Mouse (Mus musculus) lung, embryonic 16.5 days (tissue): ENCODE measurements around the gene Hltf. TPM values are rescaled to one million over a fixed set of nuclear protein-coding genes. Genes with fewer than 3 reads are reported as not detected.
"Not testable (repeated sequence)": the region's sequence is repeated elsewhere in the genome, so short reads cannot be mapped to it uniquely, and the experiment has no call there.

Source experiments
- ATAC-seq: fragments of 200-750 bp; cut with Nextera tagmentation; 2 replicates; pipeline ENCODE4 v1.8.0; 2017; ENCODE audit warnings: low read depth, mild to moderate bottlenecking, moderate library complexity
- H3K27ac ChIP-seq: fragments of 300-500 bp; sonication (generic); 2 replicates; pipeline ENCODE4 v1.5.1; 2014; ENCODE audit warnings: mild to moderate bottlenecking, control low read depth, low read length
- H3K27me3 ChIP-seq: fragments of 300-500 bp; sonication (generic); 2 replicates; pipeline ENCODE4 v1.6.1; 2014; ENCODE audit warnings: low read depth, low read length, mixed read lengths; ENCODE audit not compliant: control insufficient read depth, insufficient read depth
- H3K36me3 ChIP-seq: fragments of 300-500 bp; sonication (generic); 2 replicates; pipeline ENCODE4 v1.6.1; 2014; ENCODE audit warnings: low read length; ENCODE audit not compliant: control insufficient read depth, insufficient read depth
- H3K4me1 ChIP-seq: fragments of 300-500 bp; sonication (generic); replicated peaks from 2 replicates; pipeline ENCODE4 v1.6.1; 2014; ENCODE audit warnings: low read length, mixed read lengths; ENCODE audit not compliant: control insufficient read depth, insufficient read depth
- H3K4me2 ChIP-seq: fragments of 300-500 bp; sonication (generic); 2 replicates; pipeline ENCODE4 v1.6.1; 2014; ENCODE audit warnings: low read depth, low read length, control low read depth
- H3K4me3 ChIP-seq: fragments of 300-500 bp; sonication (generic); 2 replicates; pipeline ENCODE4 v1.5.1; 2014; ENCODE audit warnings: mild to moderate bottlenecking, low read length, control low read depth
- H3K9ac ChIP-seq: fragments of 300-500 bp; sonication (generic); 2 replicates; pipeline ENCODE4 v1.6.1; 2014; ENCODE audit warnings: low read length, control low read depth
- H3K9me3 ChIP-seq: fragments of 300-500 bp; sonication (generic); 2 replicates; pipeline ENCODE4 v1.6.1; 2016; ENCODE audit warnings: low read length; ENCODE audit not compliant: control insufficient read depth
- WGBS: fragments of 180-500 bp; shearing (Covaris S2); extraction: QIAGEN DNeasy Blood & Tissue Kit; methylation state at CpG from one replicate; pipeline ENCODE4 v1.1.7; 2014; 5-methylcytosine and 5-hydroxymethylcytosine counted together
- polyA plus RNA-seq: library from polyadenylated mRNA; unstranded; fragments of >200 nt; fragmentation: Nextera tagmentation; extraction: Ambion mirVana; gene quantifications from 2 replicates; pipeline ENCODE4 v1.2.1, GENCODE M21; 2015

Hltf gene
- 20.0 and 21.1 TPM in 2 replicates for polyA plus RNA-seq

- H3K27ac ChIP-seq = peak within 1 kb of the TSS; percentile 50
- H3K4me1 ChIP-seq = peaks cover 6% of the 10 kb centered on the region; the same call in 1 of the 2 replicates
- H3K9me3 ChIP-seq = no peaks in the 10 kb centered on the region
- no peaks in the 10 kb centered on the region for H3K27me3 ChIP-seq
- H3K36me3 ChIP-seq = peaks cover 4% of the 10 kb centered on the region
- peak; percentile 100 for ATAC-seq
- peak within 1 kb of the TSS; percentile 92 for H3K4me3 ChIP-seq
- peak within 1 kb of the TSS; percentile 82 for H3K9ac ChIP-seq
- under 1% methylated on average over 49 of the region's 54 CpGs for WGBS
- peak within 1 kb of the TSS; percentile 67 for H3K4me2 ChIP-seq
Measured at GRCm38 (mm10) chr3:20057306-20058196, at the start of gene Hltf. Gene Hltf, plus strand, starts transcription at chr3:20057811.

GRCm38 (mm10) chr3:20010464-20010863, 47.1 kb upstream of the Hltf start:
- Histone ChIP-seq H3K27ac (no peak overlapping the region), H3K4me3 (no peak overlapping the region), H3K9ac (no peak overlapping the region), H3K27me3 (no peaks in the 10 kb centered on the region), H3K9me3 (no peaks in the 10 kb centered on the region), H3K36me3 (peaks cover 9% of the 10 kb centered on the region), H3K4me2 (no peak overlapping the region), H3K4me1 (no peaks in the 10 kb centered on the region)
- WGBS = 88% methylated on average over 9 of the region's 9 CpGs
- no peak for ATAC-seq

- H3K27me3 ChIP-seq, H3K9ac ChIP-seq, H3K9me3 ChIP-seq, H3K4me2 ChIP-seq, ATAC-seq, H3K4me3 ChIP-seq, H3K4me1 ChIP-seq, H3K27ac ChIP-seq: not testable (repeated sequence)
- peaks cover 12% of the 10 kb centered on the region for H3K36me3 ChIP-seq
- WGBS = 69% methylated on average over 7 of the region's 7 CpGs
Measured at GRCm38 (mm10) chr3:20010905-20011304, 46.7 kb upstream of the Hltf start.

DNA sequence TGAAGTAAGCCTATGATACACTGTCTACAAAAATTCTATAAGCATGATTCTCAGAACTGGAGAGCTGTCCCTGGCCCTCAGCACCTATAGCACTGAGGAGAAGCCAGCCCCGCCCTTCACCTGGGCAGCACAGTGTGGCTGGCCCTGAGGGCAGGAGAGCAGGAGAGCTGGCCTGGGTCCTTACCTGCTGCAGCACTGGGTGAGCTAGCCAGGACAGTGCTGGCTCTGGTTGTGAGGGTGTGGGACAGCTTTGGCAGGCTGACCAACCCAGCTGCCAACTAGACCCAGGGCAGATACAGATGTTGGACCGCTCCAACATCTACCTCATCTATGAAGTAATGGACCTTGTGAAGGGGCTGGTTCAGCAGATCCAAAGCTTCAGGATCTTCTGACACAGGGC, 43.2 kb upstream of the Hltf start:
- 91% methylated on average over 2 of the region's 2 CpGs for WGBS
- H3K4me3 ChIP-seq = no peak overlapping the region
- no peak overlapping the region for H3K4me2 ChIP-seq
- no peaks in the 10 kb centered on the region for H3K4me1 ChIP-seq
- H3K27ac ChIP-seq = no peak overlapping the region
- H3K27me3 ChIP-seq = no peaks in the 10 kb centered on the region
- H3K36me3 ChIP-seq = peaks cover 19% of the 10 kb centered on the region
- ATAC-seq = no peak
- H3K9me3 ChIP-seq = no peaks in the 10 kb centered on the region
- no peak overlapping the region for H3K9ac ChIP-seq

DNA sequence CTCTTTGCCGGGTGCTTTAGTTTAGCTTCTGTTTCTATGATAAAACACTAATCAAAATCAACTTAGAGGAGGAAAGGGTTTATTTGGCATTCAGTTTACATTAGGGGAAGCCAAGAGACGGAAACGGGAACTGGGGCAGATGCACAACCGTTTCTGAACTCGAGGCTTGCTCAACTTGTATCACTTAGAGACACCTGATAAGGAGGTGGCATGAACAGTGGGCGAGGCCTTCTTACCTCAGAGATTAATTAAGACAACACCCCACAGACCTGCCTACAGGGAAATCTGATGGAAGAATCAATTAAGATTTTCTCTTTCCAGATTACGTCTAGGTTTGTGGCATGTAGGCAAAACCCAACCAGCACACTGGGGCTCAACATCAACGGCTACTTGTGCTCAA, 39.5 kb upstream of the Hltf start:
- WGBS = 75% methylated on average over 8 of the region's 8 CpGs
- no peak overlapping the region for H3K4me3 ChIP-seq
- H3K36me3 ChIP-seq = peaks cover 15% of the 10 kb centered on the region
- no peak for ATAC-seq
- no peak overlapping the region for H3K4me2 ChIP-seq
- no peak overlapping the region for H3K27ac ChIP-seq
- H3K9ac ChIP-seq = no peak overlapping the region
- no peaks in the 10 kb centered on the region for H3K27me3 ChIP-seq
- H3K9me3 ChIP-seq = no peaks in the 10 kb centered on the region
- no peaks in the 10 kb centered on the region for H3K4me1 ChIP-seq

GRCm38 (mm10) chr3:20023832-20024231, 33.8 kb upstream of the Hltf start:
- no peak overlapping the region for H3K4me3 ChIP-seq
- H3K9ac ChIP-seq = no peak overlapping the region
- no peaks in the 10 kb centered on the region for H3K27me3 ChIP-seq
- no peak for ATAC-seq
- H3K9me3 ChIP-seq = no peaks in the 10 kb centered on the region
- 48% methylated on average over 1 of the region's 1 CpGs for WGBS
- no peak overlapping the region for H3K4me2 ChIP-seq
- no peak overlapping the region for H3K27ac ChIP-seq
- H3K36me3 ChIP-seq = peaks cover 15% of the 10 kb centered on the region
- H3K4me1 ChIP-seq = no peaks in the 10 kb centered on the region

DNA sequence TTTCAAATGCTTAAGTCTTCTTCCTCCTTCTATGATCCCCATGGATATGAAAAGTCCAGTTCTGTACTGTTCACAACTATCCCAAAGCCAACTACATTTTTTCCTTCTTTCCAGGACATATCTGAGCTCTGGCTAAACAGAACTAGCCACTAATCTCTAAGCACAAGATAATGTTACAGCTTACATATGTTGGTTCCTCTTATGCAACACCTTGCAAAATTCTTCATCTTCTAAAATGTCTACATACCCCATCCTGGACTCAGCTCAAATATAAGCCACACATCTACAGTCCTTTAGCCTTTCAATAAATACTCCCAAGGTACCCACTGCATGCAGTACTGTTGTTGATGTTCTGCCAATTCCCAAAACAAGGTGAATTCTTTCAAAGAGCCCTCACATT, 31.1 kb upstream of the Hltf start:
- no peaks in the 10 kb centered on the region for H3K9me3 ChIP-seq
- no peak overlapping the region for H3K9ac ChIP-seq
- no peak overlapping the region for H3K4me2 ChIP-seq
- no peak for ATAC-seq
- H3K27ac ChIP-seq = no peak overlapping the region
- no peaks in the 10 kb centered on the region for H3K4me1 ChIP-seq
- H3K27me3 ChIP-seq = no peaks in the 10 kb centered on the region
- H3K36me3 ChIP-seq = peaks cover 15% of the 10 kb centered on the region
- H3K4me3 ChIP-seq = no peak overlapping the region

- Histone ChIP-seq H3K27me3 (no peaks in the 10 kb centered on the region), H3K4me3 (no peak overlapping the region), H3K4me1 (no peaks in the 10 kb centered on the region), H3K36me3 (peaks cover 15% of the 10 kb centered on the region), H3K9me3 (no peaks in the 10 kb centered on the region), H3K9ac (no peak overlapping the region), H3K4me2 (no peak overlapping the region), H3K27ac (no peak overlapping the region)
- no peak for ATAC-seq
- whole genome bisulfite sequencing = 87% methylated on average over 8 of the region's 8 CpGs
Measured at GRCm38 (mm10) chr3:20026996-20027689, 30.5 kb upstream of the Hltf start.

- ATAC-seq = no peak
- Histone ChIP-seq H3K4me1 (no peaks in the 10 kb centered on the region), H3K27me3 (no peaks in the 10 kb centered on the region), H3K27ac (no peak overlapping the region), H3K9ac (no peak overlapping the region), H3K4me2 (no peak overlapping the region), H3K9me3 (no peaks in the 10 kb centered on the region), H3K36me3 (peaks cover 15% of the 10 kb centered on the region), H3K4me3 (no peak overlapping the region)
- 87% methylated on average over 5 of the region's 5 CpGs for WGBS
Measured at GRCm38 (mm10) chr3:20027788-20028187, 29.8 kb upstream of the Hltf start.
